Mouse (Mus musculus) midbrain, embryonic 15.5 days (tissue): ENCODE results near the gene Prrc2b. TPM values are rescaled to one million over a fixed set of nuclear protein-coding genes. Genes with fewer than 3 reads are reported as not detected.
A peak's percentile ranks its signal among the peaks of the same experiment; 100 is the strongest.

Experiments
- ATAC-seq: fragments of 200-750 bp; cut with Nextera tagmentation; replicated peaks from 2 replicates; pipeline ENCODE4 v1.8.0; 2017; ENCODE audit warnings: moderate TSS enrichment
- H3K27ac ChIP-seq: fragments of 300-500 bp; sonication (generic); 2 replicates; pipeline ENCODE4 v1.5.1; 2015; ENCODE audit warnings: mild to moderate bottlenecking, inconsistent platforms
- H3K27me3 ChIP-seq: fragments of 300-500 bp; sonication (generic); replicated peaks from 2 replicates; pipeline ENCODE4 v1.6.1; 2015; ENCODE audit warnings: inconsistent platforms
- H3K36me3 ChIP-seq: fragments of 300-500 bp; sonication (generic); replicated peaks from 2 replicates; pipeline ENCODE4 v1.6.1; 2015; ENCODE audit warnings: inconsistent platforms
- H3K4me1 ChIP-seq: fragments of 300-500 bp; sonication (generic); 2 replicates; pipeline ENCODE4 v1.6.1; 2015; ENCODE audit warnings: inconsistent platforms
- H3K4me2 ChIP-seq: fragments of 300-500 bp; sonication (generic); 2 replicates; pipeline ENCODE4 v1.6.1; 2015; ENCODE audit warnings: inconsistent platforms, mild to moderate bottlenecking, moderate library complexity
- H3K4me3 ChIP-seq: fragments of 300-500 bp; sonication (generic); 2 replicates; pipeline ENCODE4 v1.5.1; 2015; ENCODE audit warnings: mild to moderate bottlenecking, inconsistent platforms
- H3K9ac ChIP-seq: fragments of 300-500 bp; sonication (generic); 2 replicates; pipeline ENCODE4 v1.6.1; 2015; ENCODE audit warnings: mild to moderate bottlenecking, inconsistent platforms
- H3K9me3 ChIP-seq: fragments of 300-500 bp; sonication (generic); 2 replicates; pipeline ENCODE4 v1.6.1; 2016; ENCODE audit warnings: inconsistent platforms
- WGBS: fragments of 180-500 bp; shearing (Covaris S2); methylation state at CpG from one replicate; pipeline ENCODE4 v1.1.7; 2015; ENCODE audit warnings: mixed read lengths; 5-methylcytosine and 5-hydroxymethylcytosine counted together
- polyA plus RNA-seq: library from polyadenylated mRNA; unstranded; fragments of >200 nt; fragmentation: Nextera tagmentation; extraction: Ambion mirVana; gene quantifications from 2 replicates; pipeline ENCODE4 v1.2.1, GENCODE M21; 2015

Gene Prrc2b
- polyA plus RNA-seq, 1 experiment from 2014 or later, result 92.2 TPM

DNA sequence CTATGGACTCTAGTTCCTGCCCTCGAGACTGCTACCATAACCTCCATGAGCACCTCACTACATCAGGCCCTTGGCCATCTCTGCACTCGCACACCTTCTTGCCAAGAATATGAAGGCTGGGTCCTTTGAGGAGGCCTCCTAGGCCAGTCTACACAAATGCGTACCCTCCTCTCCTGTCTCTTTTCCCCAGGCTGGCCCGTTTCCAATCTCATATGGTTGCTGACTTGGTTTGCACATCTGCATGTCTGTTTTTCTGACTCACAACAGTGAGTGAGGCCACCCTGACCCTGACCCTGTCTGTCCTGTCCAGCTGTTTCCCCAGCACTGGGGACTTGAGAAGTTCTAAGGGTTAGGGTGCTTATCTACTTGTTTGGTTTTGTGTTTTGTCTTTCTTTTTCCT is 95.9 kb downstream of the Prrc2b start:
- 90% methylated on average over 4 of the region's 4 CpGs for WGBS
- no peak overlapping the region for H3K27ac ChIP-seq
- H3K36me3 ChIP-seq, result peaks cover 23% of the 10 kb centered on the region; the same call in 1 of the 2 replicates
- no peaks in the 10 kb centered on the region for H3K9me3 ChIP-seq
- no peak overlapping the region for H3K9ac ChIP-seq
- H3K4me1 ChIP-seq, result no peaks in the 10 kb centered on the region
- no peaks in the 10 kb centered on the region for H3K27me3 ChIP-seq
- ATAC-seq, result no peak
- H3K4me3 ChIP-seq, result no peak overlapping the region
- H3K4me2 ChIP-seq, result no peak overlapping the region

DNA sequence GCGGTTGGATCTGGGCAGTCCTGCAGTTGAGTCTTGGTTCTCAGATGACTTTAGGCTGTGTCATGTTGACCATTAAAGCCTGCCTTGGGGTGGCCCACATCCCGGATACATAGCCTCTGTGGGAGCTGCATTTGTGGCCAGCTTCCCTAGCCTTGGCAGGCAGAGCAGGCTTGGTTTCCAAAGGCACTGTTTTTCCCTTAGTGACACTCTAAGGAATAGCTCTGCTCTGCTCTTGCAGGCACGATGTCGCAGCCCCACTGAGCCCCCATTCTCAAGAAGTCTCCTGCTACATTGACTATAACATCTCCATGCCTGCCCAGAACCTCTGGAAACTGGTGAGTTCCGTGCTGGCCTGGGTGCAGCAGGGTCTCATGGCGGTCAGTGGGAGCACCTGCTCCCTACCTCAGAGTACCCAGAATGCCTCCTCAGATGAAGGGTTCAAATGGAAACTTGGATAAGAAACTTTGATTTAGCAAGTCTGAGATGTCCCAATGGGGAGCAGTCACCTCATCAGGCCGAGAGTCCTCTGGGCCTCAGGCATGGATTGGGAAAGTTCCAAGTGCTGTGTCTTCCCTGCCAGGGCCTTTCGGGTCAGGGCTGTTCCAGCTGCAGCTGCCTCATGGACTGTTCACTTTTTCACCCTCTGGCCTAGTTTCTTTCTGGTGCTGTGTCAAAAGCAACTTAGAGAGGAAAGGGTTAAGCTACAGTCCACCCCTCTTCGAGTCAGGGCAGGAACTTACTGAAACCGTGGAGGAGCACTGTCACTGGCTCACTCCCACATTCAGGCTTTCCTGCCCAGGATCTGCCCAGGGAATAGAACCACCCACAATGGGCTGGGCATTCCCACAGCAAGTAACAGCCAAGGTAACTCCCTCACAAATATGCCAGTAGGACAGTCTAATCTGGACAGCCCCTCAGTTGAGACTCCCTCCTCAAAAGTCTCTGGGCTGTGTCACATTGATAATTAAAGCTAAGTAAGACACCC is 97.8 kb downstream of the Prrc2b start:
- no peak for ATAC-seq

DNA sequence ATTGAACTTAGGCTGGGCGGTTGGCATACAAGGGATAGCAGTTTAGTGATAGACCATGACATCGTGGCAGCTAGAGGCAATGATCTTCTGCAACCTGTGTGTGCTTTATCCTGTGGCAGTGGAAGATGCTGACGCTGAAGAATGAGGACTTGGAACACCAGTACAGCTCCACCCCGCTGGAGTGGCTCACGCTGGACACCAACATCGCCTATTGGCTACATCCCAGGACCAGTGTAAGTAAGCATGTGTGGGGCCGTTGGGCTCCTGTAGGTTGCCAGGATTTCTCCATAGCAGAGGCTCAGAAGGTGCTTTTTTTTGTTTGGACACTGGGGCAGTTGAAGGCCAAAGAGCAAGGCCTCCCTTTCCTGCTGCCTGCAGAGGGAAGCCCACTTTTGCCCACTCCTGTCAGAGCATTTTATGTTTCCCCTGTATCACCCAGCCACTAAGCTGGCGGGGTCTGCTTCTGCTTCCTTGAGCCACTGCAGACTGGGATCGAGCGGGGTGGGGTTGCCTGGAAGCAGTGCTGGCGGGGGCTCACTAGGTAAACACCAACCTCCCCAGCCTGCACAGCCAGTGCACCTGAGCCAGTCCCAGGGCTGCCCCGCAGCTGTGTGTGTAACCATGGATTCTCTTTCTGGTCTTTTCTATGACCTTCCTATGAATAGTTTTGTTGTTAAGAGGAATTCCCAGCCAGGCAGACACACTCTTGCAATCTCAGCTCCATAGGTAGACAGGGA is 101.1 kb downstream of the Prrc2b start:
- Histone ChIP-seq H3K36me3 (peaks cover 37% of the 10 kb centered on the region; the same call in 1 of the 2 replicates), H3K27me3 (no peaks in the 10 kb centered on the region), H3K9ac (no peak overlapping the region), H3K4me1 (no peaks in the 10 kb centered on the region), H3K9me3 (no peaks in the 10 kb centered on the region), H3K27ac (no peak overlapping the region), H3K4me2 (no peak overlapping the region), H3K4me3 (no peak overlapping the region)
- 93% methylated on average over 12 of the region's 12 CpGs for WGBS
- no peak for ATAC-seq

More for the DNA sequence above, 97.8 kb downstream of the Prrc2b start:
- no peaks in the 10 kb centered on the region for H3K4me1 ChIP-seq
- no peak overlapping the region for H3K4me2 ChIP-seq
- H3K27ac ChIP-seq, result no peak overlapping the region
- WGBS, result 82% methylated on average over 10 of the region's 10 CpGs
- no peak overlapping the region for H3K4me3 ChIP-seq
- H3K9me3 ChIP-seq, result no peaks in the 10 kb centered on the region
- no peaks in the 10 kb centered on the region for H3K27me3 ChIP-seq
- peaks cover 25% of the 10 kb centered on the region; the same call in 1 of the 2 replicates for H3K36me3 ChIP-seq
- no peak overlapping the region for H3K9ac ChIP-seq

DNA sequence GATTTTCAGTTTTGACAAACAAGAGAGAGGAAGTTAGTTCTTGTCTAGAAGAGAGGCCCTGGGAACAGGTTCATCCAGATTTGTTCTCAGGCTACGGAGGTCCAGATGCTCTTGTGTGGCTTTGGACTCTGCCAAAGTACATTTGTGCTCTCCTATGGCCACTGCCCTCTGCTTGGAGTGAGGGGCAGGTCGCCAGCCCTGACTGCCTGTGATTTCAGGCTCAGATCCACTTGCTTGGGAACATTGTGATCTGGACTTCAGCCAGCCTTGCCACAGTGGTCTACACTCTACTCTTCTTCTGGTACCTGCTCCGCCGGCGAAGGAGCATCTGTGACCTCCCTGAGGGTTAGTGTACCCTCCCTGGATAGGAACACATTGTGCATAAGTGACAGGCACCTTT is 101.8 kb downstream of the Prrc2b start:
- no peaks in the 10 kb centered on the region for H3K27me3 ChIP-seq

DNA sequence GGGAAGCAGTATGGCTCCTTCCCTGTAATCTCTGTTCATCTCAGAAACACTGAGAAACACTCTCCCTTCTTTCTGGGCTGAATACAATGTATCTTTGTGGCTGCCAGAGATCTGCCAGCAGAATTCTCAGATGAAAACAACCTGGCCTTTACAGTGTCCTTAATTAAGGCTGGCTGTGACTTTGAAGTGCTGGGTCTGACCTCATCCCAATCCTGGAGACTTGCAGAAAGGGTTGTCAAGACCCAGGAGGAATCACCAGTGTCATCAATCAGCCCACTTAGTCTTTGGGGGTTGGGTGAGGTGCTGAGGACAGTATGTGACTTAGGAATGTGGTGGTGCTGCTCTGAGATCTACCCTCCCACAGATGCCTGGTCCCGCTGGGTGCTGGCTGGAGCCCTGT is 102.5 kb downstream of the Prrc2b start:
- Histone ChIP-seq H3K27ac (no peak overlapping the region), H3K36me3 (peaks cover 34% of the 10 kb centered on the region; the same call in 1 of the 2 replicates), H3K4me2 (no peak overlapping the region), H3K9me3 (no peaks in the 10 kb centered on the region), H3K4me3 (no peak overlapping the region), H3K9ac (no peak overlapping the region), H3K4me1 (peaks cover under 1% of the 10 kb centered on the region; the same call in 1 of the 2 replicates), H3K27me3 (no peaks in the 10 kb centered on the region)
- 100% methylated on average over 1 of the region's 1 CpGs for WGBS
- ATAC-seq, result no peak

More for the DNA sequence above, 101.8 kb downstream of the Prrc2b start:
- Histone ChIP-seq H3K27ac (no peak overlapping the region), H3K36me3 (peaks cover 35% of the 10 kb centered on the region; the same call in 1 of the 2 replicates), H3K4me1 (no peaks in the 10 kb centered on the region), H3K9ac (no peak overlapping the region), H3K9me3 (no peaks in the 10 kb centered on the region), H3K4me2 (no peak overlapping the region), H3K4me3 (no peak overlapping the region)
- no peak for ATAC-seq
- WGBS, result 90% methylated on average over 5 of the region's 5 CpGs

- ATAC-seq, result no peak
- 82% methylated on average over 5 of the region's 5 CpGs for WGBS
- H3K9me3 ChIP-seq, result no peaks in the 10 kb centered on the region
- H3K27me3 ChIP-seq, result no peaks in the 10 kb centered on the region
- H3K4me3 ChIP-seq, result no peak overlapping the region
- peaks cover 30% of the 10 kb centered on the region; the same call in 1 of the 2 replicates for H3K36me3 ChIP-seq
- no peak overlapping the region for H3K27ac ChIP-seq
- peaks cover 11% of the 10 kb centered on the region for H3K4me1 ChIP-seq
- H3K4me2 ChIP-seq, result no peak overlapping the region
- H3K9ac ChIP-seq, result no peak overlapping the region
These were observed 103.7 kb downstream of the Prrc2b start for GRCm38 (mm10) chr2:32254563-32254962.

DNA sequence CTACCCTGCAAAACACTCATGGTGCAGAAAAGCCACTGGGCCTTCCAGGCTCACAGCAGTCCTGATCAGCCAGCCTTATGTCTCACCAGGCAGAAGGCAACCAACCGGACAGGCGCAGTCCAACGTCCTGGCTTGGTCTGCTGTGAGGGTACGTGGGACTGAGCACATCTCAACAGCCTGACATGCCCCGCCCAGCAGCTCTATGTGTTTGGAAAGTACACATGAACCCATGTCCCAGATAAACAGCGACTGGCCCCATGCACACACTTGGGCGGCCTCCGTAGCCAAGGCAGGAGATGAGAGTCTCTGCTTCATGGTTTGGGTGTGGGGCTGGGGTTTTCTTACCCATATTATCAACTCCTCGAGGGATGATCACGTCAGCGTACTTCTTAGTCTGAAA is 105.4 kb downstream of the Prrc2b start:
- Histone ChIP-seq H3K9me3 (no peaks in the 10 kb centered on the region), H3K27ac (no peak overlapping the region), H3K27me3 (no peaks in the 10 kb centered on the region), H3K4me3 (no peak overlapping the region), H3K36me3 (peaks cover 30% of the 10 kb centered on the region; the same call in 1 of the 2 replicates), H3K4me2 (no peak overlapping the region), H3K9ac (no peak overlapping the region), H3K4me1 (peaks cover 16% of the 10 kb centered on the region)
- no peak for ATAC-seq
- WGBS, result 92% methylated on average over 11 of the region's 11 CpGs

- Histone ChIP-seq H3K9ac (peak overlapping the region; percentile 71), H3K27ac (no peak overlapping the region), H3K27me3 (no peaks in the 10 kb centered on the region), H3K4me2 (peak overlapping the region; percentile 71), H3K4me3 (peak overlapping the region; percentile 70), H3K36me3 (peaks cover 21% of the 10 kb centered on the region; the same call in 1 of the 2 replicates), H3K4me1 (peaks cover 16% of the 10 kb centered on the region), H3K9me3 (no peaks in the 10 kb centered on the region)
- no peak for ATAC-seq
- 51% methylated on average over 6 of the region's 6 CpGs for WGBS
These were observed 108.1 kb downstream of the Prrc2b start for GRCm38 (mm10) chr2:32258887-32259533.

DNA sequence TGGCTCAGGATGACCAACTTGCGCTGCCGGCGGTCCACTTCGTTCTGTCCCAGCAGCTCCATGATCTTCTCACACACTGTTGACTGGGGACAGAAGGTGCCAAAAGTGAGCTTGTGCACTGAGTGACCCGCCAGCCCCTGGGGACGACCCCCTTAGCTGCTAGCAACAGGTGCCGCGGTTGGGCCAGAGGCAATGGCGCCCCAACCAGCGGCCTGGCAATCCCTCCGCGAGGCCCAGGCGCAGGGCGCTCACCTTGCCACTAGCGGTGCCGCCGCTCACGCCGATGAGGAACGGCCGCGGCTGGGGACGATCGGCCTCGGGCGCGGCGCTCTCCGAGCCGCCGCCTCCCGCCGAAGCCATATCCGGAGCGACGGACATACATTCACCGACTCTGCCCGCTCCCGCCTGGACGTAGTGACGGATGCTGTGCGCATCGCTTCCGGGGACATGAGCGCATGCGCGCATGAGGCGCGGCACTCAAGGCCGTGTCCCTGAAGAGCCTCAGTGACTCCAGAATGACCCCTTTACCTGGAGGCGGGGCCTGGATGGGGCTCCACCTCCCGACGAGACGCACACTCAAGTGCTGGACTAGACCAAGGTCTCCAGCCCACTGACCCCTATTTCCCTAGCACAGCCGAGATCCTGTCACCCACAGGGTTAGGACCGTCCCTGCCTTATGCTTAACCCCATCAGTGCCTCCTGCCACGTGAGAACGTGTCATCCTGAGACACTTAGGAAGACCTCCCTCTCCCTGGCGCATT is 109.0 kb downstream of the Prrc2b start, which contains the start of gene Uck1:
Uck1 (minus strand) TSS at position 503 of the 761 bp plus-strand sequence.
- WGBS, result 2% methylated on average over 59 of the region's 59 CpGs
- peaks cover 16% of the 10 kb centered on the region for H3K4me1 ChIP-seq
- ATAC-seq, result peak; percentile 94
- H3K36me3 ChIP-seq, result peaks cover 13% of the 10 kb centered on the region; the same call in 1 of the 2 replicates
- H3K27ac ChIP-seq, result peak within 1 kb of the TSS; percentile 64
- no peaks in the 10 kb centered on the region for H3K27me3 ChIP-seq
- H3K4me3 ChIP-seq, result peak within 1 kb of the TSS; percentile 70
- H3K4me2 ChIP-seq, result peak within 1 kb of the TSS; percentile 71
- H3K9ac ChIP-seq, result peak within 1 kb of the TSS; percentile 71
- H3K9me3 ChIP-seq, result no peaks in the 10 kb centered on the region

DNA sequence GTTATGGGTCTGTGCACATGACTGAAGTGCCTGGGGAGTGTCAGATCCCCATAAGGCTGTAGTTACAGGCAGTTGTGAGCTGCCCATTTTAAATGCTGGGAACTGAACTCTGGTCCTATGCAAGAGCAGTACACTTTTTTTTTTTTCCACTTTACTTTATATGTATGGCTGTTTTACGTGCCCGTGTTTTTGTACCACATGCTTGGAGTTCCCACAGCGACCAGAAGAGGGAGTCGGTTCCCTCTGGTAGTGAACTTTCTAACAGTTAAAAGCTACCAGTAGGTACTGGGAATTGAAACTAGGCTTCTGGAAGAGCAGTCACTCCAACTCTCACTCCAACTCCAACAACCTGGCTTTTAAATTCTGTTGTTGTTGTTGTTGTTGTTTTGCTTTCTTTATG is 109.8 kb downstream of the Prrc2b start:
- Histone ChIP-seq H3K4me1 (peaks cover 16% of the 10 kb centered on the region), H3K9me3 (no peaks in the 10 kb centered on the region), H3K4me3 (peak overlapping the region; percentile 70), H3K9ac (no peak overlapping the region; the same call in 1 of the 2 replicates), H3K36me3 (peaks cover 13% of the 10 kb centered on the region; the same call in 1 of the 2 replicates), H3K4me2 (peak overlapping the region; percentile 71; the same call in 1 of the 2 replicates), H3K27ac (no peak overlapping the region), H3K27me3 (no peaks in the 10 kb centered on the region)
- peak; percentile 19 for ATAC-seq
- 17% methylated on average over 4 of the region's 4 CpGs for WGBS

- no peak for ATAC-seq
- no peak overlapping the region for H3K4me3 ChIP-seq
- no peak overlapping the region for H3K4me2 ChIP-seq
- no peak overlapping the region for H3K27ac ChIP-seq
- no peaks in the 10 kb centered on the region for H3K9me3 ChIP-seq
- 81% methylated on average over 3 of the region's 3 CpGs for WGBS
- no peaks in the 10 kb centered on the region for H3K4me1 ChIP-seq
- no peak overlapping the region for H3K9ac ChIP-seq
- peaks cover 33% of the 10 kb centered on the region for H3K36me3 ChIP-seq
- no peaks in the 10 kb centered on the region for H3K27me3 ChIP-seq
These were observed 124.9 kb downstream of the Prrc2b start for GRCm38 (mm10) chr2:32275823-32276222.
